Mouse (Mus musculus): ENCODE data around the gene Naa35. TPM values are rescaled to one million over a fixed set of nuclear protein-coding genes. Genes with fewer than 3 reads are reported as not detected.

Gene Naa35
- polyA plus RNA-seq, 1 experiment from 2014 or later = 154 TPM

GRCm38 (mm10) chr13:59615554-59615953, 30.5 kb downstream of the Naa35 start:
- 94% methylated on average over 4 of the region's 4 CpGs for WGBS
- H3K4me1 ChIP-seq = no peaks in the 10 kb centered on the region
- ATAC-seq (replicated peaks) = no peak
- H3K27ac ChIP-seq = no peak overlapping the region
- H3K27me3 ChIP-seq (replicated peaks) = no peaks in the 10 kb centered on the region
- no peaks in the 10 kb centered on the region for H3K9me3 ChIP-seq
- no peak overlapping the region for H3K9ac ChIP-seq
- H3K4me2 ChIP-seq = no peak overlapping the region
- H3K4me3 ChIP-seq = no peak overlapping the region
- H3K36me3 ChIP-seq (replicated peaks) = peaks cover 33% of the 10 kb centered on the region

DNA sequence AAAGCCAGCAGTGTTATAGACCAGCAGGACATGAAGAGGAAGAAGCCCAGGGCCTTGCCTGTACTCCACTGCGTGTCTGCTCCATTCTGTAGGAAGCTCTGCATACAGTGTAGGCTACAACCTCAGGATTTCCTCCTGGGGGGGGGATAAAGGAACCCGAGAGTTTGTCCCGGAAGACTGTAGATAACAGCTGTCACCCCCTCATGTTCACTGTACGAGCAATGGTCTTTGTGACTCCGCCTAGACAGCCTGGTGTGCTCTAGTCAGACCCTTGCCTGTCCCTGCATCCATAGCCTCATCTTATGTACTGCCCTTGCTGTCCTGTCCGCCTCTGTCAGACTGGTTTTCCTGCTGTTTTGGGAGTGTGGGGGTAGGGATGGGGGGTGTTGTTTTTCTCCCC, 33.4 kb downstream of the Naa35 start:
- Histone ChIP-seq H3K27ac (no peak overlapping the region), H3K27me3 (replicated peaks) (no peaks in the 10 kb centered on the region), H3K9me3 (no peaks in the 10 kb centered on the region), H3K4me3 (no peak overlapping the region), H3K36me3 (replicated peaks) (peaks cover 46% of the 10 kb centered on the region), H3K4me2 (no peak overlapping the region), H3K9ac (no peak overlapping the region), H3K4me1 (no peaks in the 10 kb centered on the region)
- 94% methylated on average over 6 of the region's 6 CpGs for WGBS
- ATAC-seq (replicated peaks) = no peak

DNA sequence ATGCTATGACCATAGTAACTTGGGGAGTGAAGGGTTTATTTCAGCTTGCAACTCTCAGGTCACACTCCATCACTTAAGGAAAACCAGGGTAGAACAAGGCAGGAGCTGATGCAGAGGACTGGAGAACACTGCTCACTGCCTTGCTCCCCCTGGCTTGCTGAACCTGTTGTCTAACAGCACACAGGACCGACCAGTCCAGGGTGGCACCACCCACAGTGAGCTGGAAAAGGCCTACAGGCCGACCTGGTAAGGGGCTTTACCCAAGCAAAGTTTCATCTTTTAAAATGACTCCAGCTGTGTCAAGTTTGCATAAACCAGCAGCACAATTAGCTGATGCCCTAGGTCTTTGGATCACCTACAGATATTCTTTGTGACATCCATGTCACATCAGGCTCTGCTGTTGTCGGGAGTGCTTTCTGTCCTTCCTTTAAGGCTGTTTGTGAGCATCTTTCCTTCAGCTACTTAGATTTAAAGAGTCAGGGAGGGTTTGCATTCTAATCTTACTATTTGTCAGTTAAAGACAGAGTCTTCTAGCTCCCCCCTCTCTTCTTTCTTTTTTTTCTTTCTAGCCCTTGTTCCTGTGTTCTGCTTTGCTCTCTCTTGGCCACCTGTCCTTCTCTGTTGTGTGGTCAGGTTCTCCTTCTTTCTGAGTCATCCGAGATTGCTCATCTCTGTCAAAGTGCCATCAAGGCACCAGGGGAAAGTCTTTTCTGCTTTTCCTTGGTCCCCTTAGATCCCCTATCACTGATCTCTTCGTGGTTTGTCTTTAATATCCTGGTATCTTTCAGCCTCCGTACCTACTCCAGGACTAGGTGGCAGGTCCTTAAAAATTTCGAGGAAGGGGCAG, 36.8 kb downstream of the Naa35 start:
- H3K9ac ChIP-seq = no peak overlapping the region
- no peaks in the 10 kb centered on the region for H3K9me3 ChIP-seq
- H3K36me3 ChIP-seq (replicated peaks) = peaks cover 60% of the 10 kb centered on the region
- no peak overlapping the region for H3K4me2 ChIP-seq
- no peak overlapping the region for H3K4me3 ChIP-seq
- H3K27me3 ChIP-seq (replicated peaks) = no peaks in the 10 kb centered on the region
- 92% methylated on average over 7 of the region's 7 CpGs for WGBS
- no peak overlapping the region for H3K27ac ChIP-seq
- no peaks in the 10 kb centered on the region for H3K4me1 ChIP-seq
- ATAC-seq (replicated peaks) = no peak

DNA sequence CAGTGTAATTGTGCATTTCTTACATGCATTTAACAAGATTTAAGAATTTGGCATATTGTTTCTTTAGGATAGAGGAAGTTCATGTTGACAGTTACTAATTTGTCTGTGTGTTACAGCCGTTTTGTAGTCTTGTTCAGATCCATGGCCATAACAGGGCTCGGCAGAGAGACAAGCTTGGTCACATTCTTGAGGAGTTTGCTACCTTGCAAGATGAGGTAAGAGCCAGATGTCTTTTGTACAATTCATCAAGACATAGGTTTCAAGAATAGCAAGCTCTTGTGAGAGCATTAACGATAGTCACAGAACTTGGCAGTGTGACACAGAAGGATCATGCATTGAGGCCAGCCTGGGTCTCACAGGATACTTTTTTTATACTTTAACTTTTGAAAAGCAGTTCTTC, 39.3 kb downstream of the Naa35 start:
- no peak overlapping the region for H3K9ac ChIP-seq
- no peak overlapping the region for H3K4me3 ChIP-seq
- H3K27me3 ChIP-seq (replicated peaks) = no peaks in the 10 kb centered on the region
- H3K4me1 ChIP-seq = no peaks in the 10 kb centered on the region
- WGBS = 94% methylated on average over 3 of the region's 3 CpGs
- no peak overlapping the region for H3K4me2 ChIP-seq
- no peak for ATAC-seq (replicated peaks)
- peaks cover 55% of the 10 kb centered on the region for H3K36me3 ChIP-seq (replicated peaks)
- H3K9me3 ChIP-seq = no peaks in the 10 kb centered on the region
- H3K27ac ChIP-seq = no peak overlapping the region

GRCm38 (mm10) chr13:59624903-59625302, 39.8 kb downstream of the Naa35 start:
- peaks cover 59% of the 10 kb centered on the region for H3K36me3 ChIP-seq (replicated peaks)
- ATAC-seq (replicated peaks) = no peak

DNA sequence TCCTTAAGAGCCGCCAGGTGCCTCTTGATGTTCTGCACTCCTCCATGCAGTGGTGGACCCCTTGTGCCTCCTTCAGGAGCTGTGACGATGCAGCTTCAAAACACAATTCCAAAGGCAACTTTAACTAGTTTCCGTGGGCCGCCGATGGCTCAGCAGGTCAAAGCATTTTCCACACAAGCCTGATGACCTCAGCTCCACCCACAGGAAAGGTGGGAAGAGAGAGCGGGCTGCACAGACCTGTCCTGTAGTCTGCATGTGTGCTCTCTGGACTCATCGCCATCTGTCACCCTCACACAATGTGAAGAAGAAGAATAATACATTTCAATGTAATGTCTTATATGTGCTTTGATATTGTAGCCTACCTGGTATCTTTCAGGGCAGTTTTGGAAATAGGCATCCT, 41.7 kb downstream of the Naa35 start:
- H3K9ac ChIP-seq = no peak overlapping the region
- H3K4me3 ChIP-seq = no peak overlapping the region
- H3K27ac ChIP-seq = no peak overlapping the region
- H3K4me2 ChIP-seq = no peak overlapping the region
- 91% methylated on average over 7 of the region's 7 CpGs for WGBS
- ATAC-seq (replicated peaks) = no peak
- no peaks in the 10 kb centered on the region for H3K27me3 ChIP-seq (replicated peaks)
- H3K4me1 ChIP-seq = no peaks in the 10 kb centered on the region
- H3K9me3 ChIP-seq = no peaks in the 10 kb centered on the region
- peaks cover 66% of the 10 kb centered on the region for H3K36me3 ChIP-seq (replicated peaks)

More at GRCm38 (mm10) chr13:59624903-59625302, 39.8 kb downstream of the Naa35 start:
- Histone ChIP-seq H3K27me3 (replicated peaks) (no peaks in the 10 kb centered on the region), H3K9ac (no peak overlapping the region), H3K9me3 (no peaks in the 10 kb centered on the region), H3K27ac (no peak overlapping the region), H3K4me3 (no peak overlapping the region), H3K4me2 (no peak overlapping the region), H3K4me1 (no peaks in the 10 kb centered on the region)
- WGBS = 89% methylated on average over 5 of the region's 5 CpGs

DNA sequence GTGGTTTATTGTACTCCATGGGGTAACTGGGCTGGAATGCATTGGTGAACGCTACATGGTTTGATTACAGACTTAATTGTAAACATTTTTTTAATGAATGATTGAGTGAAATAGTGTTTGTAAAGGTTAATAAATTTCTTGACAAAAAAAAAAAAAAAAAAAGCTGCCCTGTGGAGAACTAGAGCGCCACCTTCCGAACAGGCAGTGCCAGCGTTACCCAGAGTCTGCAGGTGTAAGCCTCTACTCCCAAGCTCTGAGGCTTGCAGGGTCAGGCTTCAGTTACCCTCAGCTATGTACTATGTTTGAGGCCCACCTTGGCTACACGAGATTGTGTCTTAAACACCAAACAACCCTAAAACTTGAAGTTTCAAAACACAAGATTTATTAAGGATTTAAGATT, 49.6 kb downstream of the Naa35 start:
- no peaks in the 10 kb centered on the region for H3K4me1 ChIP-seq
- no peak overlapping the region for H3K4me2 ChIP-seq
- peaks cover 64% of the 10 kb centered on the region for H3K36me3 ChIP-seq (replicated peaks)
- no peak for ATAC-seq (replicated peaks)
- H3K9me3 ChIP-seq = no peaks in the 10 kb centered on the region
- H3K27me3 ChIP-seq (replicated peaks) = no peaks in the 10 kb centered on the region
- no peak overlapping the region for H3K9ac ChIP-seq
- H3K4me3 ChIP-seq = no peak overlapping the region
- H3K27ac ChIP-seq = no peak overlapping the region
- WGBS = 82% methylated on average over 5 of the region's 5 CpGs

DNA sequence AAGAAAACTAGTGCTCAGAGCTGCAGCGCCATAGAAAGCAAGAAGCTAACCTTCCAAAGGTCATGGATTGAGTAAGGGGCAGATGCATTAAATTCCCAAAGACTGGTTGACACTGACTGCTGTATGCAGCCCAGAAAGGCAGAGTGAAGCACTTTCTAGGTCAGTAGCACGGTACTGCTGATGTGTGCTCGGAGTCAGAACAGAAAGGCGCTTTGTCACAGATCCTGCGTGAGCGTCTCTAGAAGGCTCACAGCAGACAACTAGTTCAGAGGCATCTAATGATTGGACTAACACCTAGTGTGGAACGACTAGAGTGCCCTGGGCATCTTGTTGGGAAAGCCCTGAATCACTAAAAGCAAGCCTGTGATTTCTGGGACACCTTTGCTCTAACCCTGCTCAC, 52.7 kb downstream of the Naa35 start:
- no peak for ATAC-seq (replicated peaks)
- H3K4me2 ChIP-seq = no peak overlapping the region
- H3K4me1 ChIP-seq = no peaks in the 10 kb centered on the region
- no peaks in the 10 kb centered on the region for H3K27me3 ChIP-seq (replicated peaks)
- WGBS = 90% methylated on average over 7 of the region's 7 CpGs
- no peaks in the 10 kb centered on the region for H3K9me3 ChIP-seq
- no peak overlapping the region for H3K27ac ChIP-seq
- H3K9ac ChIP-seq = no peak overlapping the region
- no peak overlapping the region for H3K4me3 ChIP-seq
- H3K36me3 ChIP-seq (replicated peaks) = peaks cover 35% of the 10 kb centered on the region

- H3K4me1 ChIP-seq = no peaks in the 10 kb centered on the region
- H3K4me3 ChIP-seq = no peak overlapping the region
- H3K36me3 ChIP-seq (replicated peaks) = peaks cover 20% of the 10 kb centered on the region; the same call in 1 of the 2 replicates
- no peak overlapping the region for H3K27ac ChIP-seq
- no peak overlapping the region for H3K9ac ChIP-seq
- H3K4me2 ChIP-seq = no peak overlapping the region
- 92% methylated on average over 16 of the region's 16 CpGs for WGBS
- no peaks in the 10 kb centered on the region for H3K27me3 ChIP-seq (replicated peaks)
- H3K9me3 ChIP-seq = no peaks in the 10 kb centered on the region
- ATAC-seq (replicated peaks) = no peak
Observed at GRCm38 (mm10) chr13:59639368-59640177, 54.5 kb downstream of the Naa35 start.

GRCm38 (mm10) chr13:59640178-59640440, 55.0 kb downstream of the Naa35 start:
- ATAC-seq (replicated peaks) = no peak
- 95% methylated on average over 6 of the region's 6 CpGs for WGBS
- H3K4me1 ChIP-seq = no peaks in the 10 kb centered on the region
- H3K27me3 ChIP-seq (replicated peaks) = no peaks in the 10 kb centered on the region
- H3K36me3 ChIP-seq (replicated peaks) = peaks cover 18% of the 10 kb centered on the region; the same call in 1 of the 2 replicates
- no peak overlapping the region for H3K9ac ChIP-seq
- no peak overlapping the region for H3K27ac ChIP-seq
- H3K4me2 ChIP-seq = no peak overlapping the region
- H3K4me3 ChIP-seq = no peak overlapping the region
- no peaks in the 10 kb centered on the region for H3K9me3 ChIP-seq

DNA sequence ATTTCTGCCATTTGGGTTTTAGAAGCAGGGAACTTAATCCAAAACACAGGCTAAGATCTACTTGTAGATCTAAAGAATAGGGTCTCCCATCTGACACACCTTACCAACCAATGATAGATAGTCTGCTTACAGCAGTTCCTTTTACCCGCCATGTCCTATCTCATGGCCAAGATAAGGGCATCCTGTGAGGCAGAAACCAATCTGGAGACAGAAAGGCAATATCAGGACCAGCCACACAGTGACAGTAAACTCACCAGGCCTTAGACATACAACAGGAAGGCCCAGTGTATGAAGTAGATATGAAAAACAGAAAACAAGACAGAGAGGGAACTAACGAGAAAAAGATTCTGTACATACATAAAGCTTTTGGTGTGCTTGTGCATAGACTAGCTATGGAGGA, 57.8 kb downstream of the Naa35 start:
- no peak for ATAC-seq (replicated peaks)
- WGBS = 92% methylated on average over 2 of the region's 2 CpGs
- no peak overlapping the region for H3K9ac ChIP-seq
- H3K4me2 ChIP-seq = no peak overlapping the region
- H3K36me3 ChIP-seq (replicated peaks) = peaks cover 1% of the 10 kb centered on the region; the same call in 1 of the 2 replicates
- H3K4me1 ChIP-seq = peaks cover 7% of the 10 kb centered on the region; the same call in 1 of the 2 replicates
- H3K4me3 ChIP-seq = no peak overlapping the region
- H3K27ac ChIP-seq = no peak overlapping the region
- H3K27me3 ChIP-seq (replicated peaks) = no peaks in the 10 kb centered on the region
- H3K9me3 ChIP-seq = no peaks in the 10 kb centered on the region

DNA sequence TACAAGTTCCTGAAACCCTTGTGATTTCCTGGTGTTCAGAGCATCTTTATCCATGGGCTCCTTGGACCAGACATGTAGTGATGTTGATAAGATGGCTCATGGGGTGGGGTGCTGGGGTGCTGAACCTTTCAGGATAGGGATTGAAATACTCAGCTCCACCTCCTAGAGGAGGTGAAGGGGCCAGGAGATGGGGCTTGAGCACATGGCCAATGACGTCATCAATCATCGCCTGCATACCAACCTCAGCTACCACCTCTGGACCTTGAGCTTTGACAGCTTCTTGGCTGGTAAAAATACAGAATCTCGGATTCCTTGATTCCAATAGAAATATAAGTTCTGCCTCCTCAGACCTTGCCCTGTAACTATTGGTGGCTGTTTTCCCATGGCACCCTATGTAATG, 60.4 kb downstream of the Naa35 start:
- no peak for ATAC-seq (replicated peaks)
- no peaks in the 10 kb centered on the region for H3K36me3 ChIP-seq (replicated peaks)
- H3K4me1 ChIP-seq = peaks cover 7% of the 10 kb centered on the region; the same call in 1 of the 2 replicates
- H3K4me2 ChIP-seq = no peak overlapping the region
- H3K27me3 ChIP-seq (replicated peaks) = no peaks in the 10 kb centered on the region
- WGBS = 89% methylated on average over 3 of the region's 3 CpGs
- no peak overlapping the region for H3K9ac ChIP-seq
- H3K4me3 ChIP-seq = no peak overlapping the region
- no peak overlapping the region for H3K27ac ChIP-seq
- no peaks in the 10 kb centered on the region for H3K9me3 ChIP-seq
